Mouse (Mus musculus) forebrain, embryonic 14.5 days (tissue): ENCODE measurements around the gene Ccdc34. TPM values are rescaled to one million over a fixed set of nuclear protein-coding genes. Genes with fewer than 3 reads are reported as not detected.
A peak's percentile ranks its signal among the peaks of the same experiment; 100 is the strongest.

Source experiments
- ATAC-seq: fragments of 200-750 bp; cut with Nextera tagmentation; 2 replicates; pipeline ENCODE4 v1.8.0; 2017; ENCODE audit warnings: mild to moderate bottlenecking, moderate library complexity
- DNase-seq: peaks from one replicate; pipeline ENCODE4 v3.0.0-alpha.2; 2015; ENCODE audit warnings: low spot score
- H3K27ac ChIP-seq: fragments of 300-500 bp; sonication (generic); 2 replicates; pipeline ENCODE4 v1.5.1; 2014; ENCODE audit warnings: low read depth, mild to moderate bottlenecking, control low read depth, low read length, moderate library complexity
- H3K27me3 ChIP-seq: fragments of 300-500 bp; sonication (generic); replicated peaks from 2 replicates; pipeline ENCODE4 v1.6.1; 2014; ENCODE audit warnings: low read length, control low read depth, mixed read lengths; ENCODE audit not compliant: control insufficient read depth, insufficient read depth
- H3K36me3 ChIP-seq: fragments of 300-500 bp; sonication (generic); 2 replicates; pipeline ENCODE4 v1.6.1; 2014; ENCODE audit warnings: low read length, control low read depth; ENCODE audit not compliant: control insufficient read depth, insufficient read depth
- H3K4me1 ChIP-seq: fragments of 300-500 bp; sonication (generic); 2 replicates; pipeline ENCODE4 v1.6.1; 2014; ENCODE audit warnings: antibody characterized with exemption, low read length, control low read depth; ENCODE audit not compliant: control insufficient read depth, insufficient read depth
- H3K4me2 ChIP-seq: fragments of 300-500 bp; sonication (generic); 2 replicates; pipeline ENCODE4 v1.6.1; 2014; ENCODE audit warnings: mild to moderate bottlenecking, control low read depth, low read length
- H3K4me3 ChIP-seq: fragments of 300-500 bp; sonication (generic); 2 replicates; pipeline ENCODE4 v1.5.1; 2014; ENCODE audit warnings: low read depth, low read length, control low read depth
- H3K9ac ChIP-seq: fragments of 300-500 bp; sonication (generic); 2 replicates; pipeline ENCODE4 v1.6.1; 2014; ENCODE audit warnings: mild to moderate bottlenecking, low read length, control low read depth, moderate library complexity
- H3K9me3 ChIP-seq: fragments of 300-500 bp; sonication (generic); replicated peaks from 2 replicates; pipeline ENCODE4 v1.6.1; 2016; ENCODE audit warnings: low read length, control low read depth, mixed read lengths; ENCODE audit not compliant: control insufficient read depth
- WGBS: fragments of 180-500 bp; shearing (Covaris S2); extraction: QIAGEN DNeasy Blood & Tissue Kit; methylation state at CpG from one replicate; pipeline ENCODE4 v1.1.7; 2014; 5-methylcytosine and 5-hydroxymethylcytosine counted together
- polyA plus RNA-seq: library from polyadenylated mRNA; unstranded; fragments of >200 nt; fragmentation: Nextera tagmentation; extraction: Ambion mirVana; gene quantifications from 2 replicates; pipeline ENCODE4 v1.2.1, GENCODE M21; 2014

The Ccdc34 gene
- polyA plus RNA-seq, 1 experiment from 2014 or later = 35.8 TPM

GRCm38 (mm10) chr2:109977322-109977721 lies 40.3 kb upstream of the Ccdc34 start:
- Histone ChIP-seq H3K9ac (no peak overlapping the region), H3K4me3 (no peak overlapping the region), H3K4me1 (no peaks in the 10 kb centered on the region), H3K36me3 (no peaks in the 10 kb centered on the region), H3K4me2 (no peak overlapping the region), H3K27me3 (0 out of 2 replicates have a peak, but pooled peaks cover 7% of the 10 kb centered on the region), H3K27ac (no peak overlapping the region), H3K9me3 (no peaks in the 10 kb centered on the region)
- 85% methylated on average over 6 of the region's 6 CpGs for WGBS
- no peak for ATAC-seq
- no peak for DNase-seq

GRCm38 (mm10) chr2:109979209-109979608 lies 38.4 kb upstream of the Ccdc34 start:
- ATAC-seq (no peak), DNase-seq (peak; percentile 36)
- Histone ChIP-seq H3K4me3 (no peak overlapping the region), H3K27me3 (peaks cover 7% of the 10 kb centered on the region; the same call in 1 of the 2 replicates), H3K9ac (no peak overlapping the region), H3K27ac (no peak overlapping the region), H3K4me1 (no peaks in the 10 kb centered on the region), H3K4me2 (no peak overlapping the region), H3K9me3 (no peaks in the 10 kb centered on the region), H3K36me3 (no peaks in the 10 kb centered on the region)

GRCm38 (mm10) chr2:109983435-109983834 lies 34.2 kb upstream of the Ccdc34 start:
- no peak overlapping the region for H3K4me2 ChIP-seq
- no peaks in the 10 kb centered on the region for H3K9me3 ChIP-seq
- no peaks in the 10 kb centered on the region for H3K36me3 ChIP-seq
- H3K9ac ChIP-seq = no peak overlapping the region
- WGBS = 95% methylated on average over 6 of the region's 6 CpGs
- H3K4me3 ChIP-seq = no peak overlapping the region
- ATAC-seq = no peak
- DNase-seq = no peak
- H3K4me1 ChIP-seq = no peaks in the 10 kb centered on the region
- H3K27ac ChIP-seq = no peak overlapping the region
- H3K27me3 ChIP-seq = peaks cover 20% of the 10 kb centered on the region

- Histone ChIP-seq H3K9ac (no peak overlapping the region), H3K36me3 (no peaks in the 10 kb centered on the region), H3K4me1 (no peaks in the 10 kb centered on the region), H3K4me2 (no peak overlapping the region), H3K27ac (no peak overlapping the region), H3K9me3 (no peaks in the 10 kb centered on the region), H3K27me3 (peaks cover 20% of the 10 kb centered on the region), H3K4me3 (no peak overlapping the region)
- 81% methylated on average over 1 of the region's 1 CpGs for whole genome bisulfite sequencing
- DNase-seq = no peak
- no peak for ATAC-seq
Measured at GRCm38 (mm10) chr2:109984930-109985329, 32.7 kb upstream of the Ccdc34 start.

- H3K9me3 ChIP-seq = no peaks in the 10 kb centered on the region
- DNase-seq (no peak), ATAC-seq (no peak)
- peaks cover 25% of the 10 kb centered on the region for H3K27me3 ChIP-seq
- WGBS = 18% methylated on average over 9 of the region's 9 CpGs
- H3K9ac ChIP-seq = no peak overlapping the region
- no peaks in the 10 kb centered on the region for H3K4me1 ChIP-seq
- no peak overlapping the region for H3K27ac ChIP-seq
- no peak overlapping the region for H3K4me2 ChIP-seq
- H3K4me3 ChIP-seq = no peak overlapping the region
- H3K36me3 ChIP-seq = no peaks in the 10 kb centered on the region
Measured at GRCm38 (mm10) chr2:109985560-109985959, 32.1 kb upstream of the Ccdc34 start.

GRCm38 (mm10) chr2:109986036-109986785 lies 31.4 kb upstream of the Ccdc34 start:
- no peak overlapping the region for H3K4me3 ChIP-seq
- H3K4me2 ChIP-seq = no peak overlapping the region
- no peak overlapping the region for H3K9ac ChIP-seq
- no peaks in the 10 kb centered on the region for H3K9me3 ChIP-seq
- H3K36me3 ChIP-seq = no peaks in the 10 kb centered on the region
- ATAC-seq (no peak), DNase-seq (no peak)
- peaks cover 26% of the 10 kb centered on the region for H3K27me3 ChIP-seq
- no peak overlapping the region for H3K27ac ChIP-seq
- 63% methylated on average over 11 of the region's 11 CpGs for WGBS
- H3K4me1 ChIP-seq = no peaks in the 10 kb centered on the region

GRCm38 (mm10) chr2:109987946-109988345 lies 29.7 kb upstream of the Ccdc34 start:
- H3K27me3 ChIP-seq = peaks cover 27% of the 10 kb centered on the region
- DNase-seq = no peak

GRCm38 (mm10) chr2:109989196-109989595 lies 28.4 kb upstream of the Ccdc34 start:
- Histone ChIP-seq H3K4me2 (no peak overlapping the region), H3K4me1 (no peaks in the 10 kb centered on the region), H3K27me3 (peaks cover 27% of the 10 kb centered on the region), H3K36me3 (no peaks in the 10 kb centered on the region), H3K9ac (no peak overlapping the region), H3K27ac (no peak overlapping the region), H3K9me3 (no peaks in the 10 kb centered on the region), H3K4me3 (no peak overlapping the region)
- DNase-seq (peak; percentile 21), ATAC-seq (no peak)
- under 1% methylated on average over 3 of the region's 3 CpGs for WGBS

More at GRCm38 (mm10) chr2:109987946-109988345, 29.7 kb upstream of the Ccdc34 start:
- no peak overlapping the region for H3K4me3 ChIP-seq
- no peaks in the 10 kb centered on the region for H3K36me3 ChIP-seq
- H3K4me1 ChIP-seq = no peaks in the 10 kb centered on the region
- WGBS = 88% methylated on average over 5 of the region's 5 CpGs
- H3K27ac ChIP-seq = no peak overlapping the region
- no peak for ATAC-seq
- H3K9me3 ChIP-seq = no peaks in the 10 kb centered on the region
- no peak overlapping the region for H3K9ac ChIP-seq
- H3K4me2 ChIP-seq = no peak overlapping the region

GRCm38 (mm10) chr2:109989679-109990473 lies 27.7 kb upstream of the Ccdc34 start:
- Histone ChIP-seq H3K4me1 (no peaks in the 10 kb centered on the region), H3K4me3 (no peak overlapping the region), H3K4me2 (no peak overlapping the region), H3K9me3 (no peaks in the 10 kb centered on the region), H3K9ac (no peak overlapping the region), H3K27ac (no peak overlapping the region), H3K27me3 (peaks cover 23% of the 10 kb centered on the region), H3K36me3 (no peaks in the 10 kb centered on the region)
- DNase-seq (no peak), ATAC-seq (no peak)
- 27% methylated on average over 8 of the region's 8 CpGs for WGBS
